Mouse (Mus musculus): ENCODE results near the gene Nhsl2.

- TF ChIP-seq POLR2A (IDR thresholded peaks at IDR 0.05; ENCODE audit: control insufficient read depth, low read depth, low read length) (no peak), CTCF (IDR thresholded peaks at IDR 0.05; ENCODE audit: control insufficient read depth, insufficient read depth, insufficient replicate concordance, low read depth, low read length) (no peak)
Observed at GRCm38 (mm10) chrX:101907301-101907700, 58.1 kb downstream of the Nhsl2 start.
